Mouse (Mus musculus) left cerebral cortex, adult 18-20 months (tissue): ENCODE data around the gene Klf6. TPM values are rescaled to one million over a fixed set of nuclear protein-coding genes. Genes with fewer than 3 reads are reported as not detected.

Experiments
- DNase-seq, 2 experiments: peaks; one replicate each; pipeline ENCODE4 v3.0.0; 2021 to 2022; ENCODE audit warnings: low spot score in 2 of 2, mixed read lengths in 1 of 2
- long read RNA-seq, 2 experiments: library from polyadenylated mRNA; stranded (forward); transcript quantifications; one replicate each; pipeline ENCODE4 v2.0.0; 2021
- total RNA-seq, 2 experiments: library from RNA; stranded (reverse); gene quantifications; 2 replicates each; pipeline ENCODE4 v1.2.3; 2021

Gene Klf6
- total RNA-seq, result 10 to 100 TPM; 52.9 to 58.0 TPM
- long read RNA-seq, experiment 1, full-length matches to known transcripts, result 31 of 51 reads
- long read RNA-seq, experiment 1, partial matches to known transcripts, result 7 of 51 reads
- long read RNA-seq, experiment 1, other reads (novel, unspliced or antisense), result 13 of 51 reads
- long read RNA-seq, experiment 2, full-length matches to known transcripts, result 21 of 37 reads
- long read RNA-seq, experiment 2, partial matches to known transcripts, result 0 of 37 reads
- long read RNA-seq, experiment 2, other reads (novel, unspliced or antisense), result 16 of 37 reads

DNA sequence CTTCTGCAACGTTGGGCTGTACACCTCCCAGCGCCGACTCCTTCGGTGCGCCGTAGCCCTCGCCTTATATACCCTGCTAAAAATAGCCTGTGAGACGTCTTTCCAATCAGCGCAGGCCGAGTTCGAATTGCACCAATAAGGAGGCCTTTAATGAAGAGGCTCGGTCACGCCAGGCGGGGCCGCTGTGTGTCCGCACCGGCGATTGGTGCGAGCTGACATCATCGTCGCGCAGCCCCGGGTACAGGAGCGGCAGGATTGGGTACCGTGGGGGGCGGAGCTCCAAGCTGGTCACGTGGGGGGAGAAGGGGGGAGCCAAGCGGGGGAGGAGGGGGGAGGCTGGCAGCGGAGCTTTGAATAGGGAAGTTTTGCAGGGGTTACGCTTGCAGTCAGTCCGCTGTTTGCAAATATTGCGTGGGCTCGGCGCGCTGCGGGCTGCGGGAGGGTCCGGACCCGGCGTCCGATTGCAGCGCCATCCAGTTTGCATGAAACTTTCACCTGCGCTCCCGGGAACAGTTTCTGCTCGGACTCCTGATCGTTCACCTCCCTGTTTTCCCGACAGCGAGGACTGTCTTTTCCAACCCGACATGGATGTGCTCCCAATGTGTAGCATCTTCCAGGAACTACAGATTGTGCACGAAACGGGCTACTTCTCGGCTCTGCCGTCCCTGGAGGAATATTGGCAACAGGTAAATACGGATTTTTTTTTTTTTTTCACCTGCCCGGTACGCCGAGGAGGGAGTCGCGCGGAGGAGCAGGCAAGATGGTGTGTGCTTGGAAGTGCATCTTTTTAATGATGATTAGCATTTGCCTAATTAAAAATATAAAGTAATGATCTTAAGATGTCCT is at the start of gene Klf6:
Gene Klf6, plus strand, starts transcription at position 326 of the 846 bp plus-strand sequence.
- peak; percentile 99 to 100 for DNase-seq

DNA sequence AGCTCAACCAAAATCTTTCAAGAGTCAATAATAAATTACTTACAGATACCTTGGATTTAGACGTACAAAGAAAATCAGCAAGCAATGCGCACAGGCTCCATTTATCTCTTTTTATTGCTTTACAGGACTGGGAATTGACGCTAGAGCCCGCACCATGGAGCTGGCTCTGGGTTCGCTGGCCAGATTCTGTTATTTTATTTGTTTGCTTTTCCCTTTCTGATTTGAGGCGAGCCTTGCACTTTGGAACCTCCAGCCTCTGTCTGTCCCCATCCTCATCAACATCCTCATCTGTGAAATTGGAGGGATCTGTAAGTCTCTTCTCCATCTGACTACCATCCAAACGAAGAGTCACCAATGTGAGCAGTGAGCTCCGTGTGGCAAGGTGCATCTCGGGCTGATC is 47.8 kb upstream of the Klf6 start:
- no peak for DNase-seq

DNA sequence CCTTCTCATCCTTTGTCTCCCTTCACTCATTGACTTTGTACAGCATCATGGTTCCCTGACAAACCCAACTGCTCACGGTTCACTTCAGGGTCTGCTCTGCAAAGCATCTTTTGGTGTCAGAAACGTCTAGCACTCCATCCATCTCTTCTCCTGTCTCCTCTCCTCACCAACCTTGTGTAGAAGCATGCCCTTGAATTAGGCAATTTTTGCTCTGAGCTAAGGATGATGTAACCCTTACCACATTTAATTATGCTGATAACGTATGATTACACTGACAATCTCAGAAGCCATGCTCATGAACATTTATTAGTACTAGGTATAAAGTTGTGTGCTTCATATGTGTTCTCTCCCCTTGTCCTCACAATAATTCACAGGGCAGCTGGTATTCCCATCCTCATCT is 44.0 kb upstream of the Klf6 start:
- no peak for DNase-seq

GRCm38 (mm10) chr13:5819173-5819572 is 42.1 kb upstream of the Klf6 start:
- DNase-seq, result no peak

- DNase-seq, result no peak
Observed at GRCm38 (mm10) chr13:5822586-5822985, 38.7 kb upstream of the Klf6 start.

GRCm38 (mm10) chr13:5823150-5823549 is 38.1 kb upstream of the Klf6 start:
- DNase-seq, result no peak

DNA sequence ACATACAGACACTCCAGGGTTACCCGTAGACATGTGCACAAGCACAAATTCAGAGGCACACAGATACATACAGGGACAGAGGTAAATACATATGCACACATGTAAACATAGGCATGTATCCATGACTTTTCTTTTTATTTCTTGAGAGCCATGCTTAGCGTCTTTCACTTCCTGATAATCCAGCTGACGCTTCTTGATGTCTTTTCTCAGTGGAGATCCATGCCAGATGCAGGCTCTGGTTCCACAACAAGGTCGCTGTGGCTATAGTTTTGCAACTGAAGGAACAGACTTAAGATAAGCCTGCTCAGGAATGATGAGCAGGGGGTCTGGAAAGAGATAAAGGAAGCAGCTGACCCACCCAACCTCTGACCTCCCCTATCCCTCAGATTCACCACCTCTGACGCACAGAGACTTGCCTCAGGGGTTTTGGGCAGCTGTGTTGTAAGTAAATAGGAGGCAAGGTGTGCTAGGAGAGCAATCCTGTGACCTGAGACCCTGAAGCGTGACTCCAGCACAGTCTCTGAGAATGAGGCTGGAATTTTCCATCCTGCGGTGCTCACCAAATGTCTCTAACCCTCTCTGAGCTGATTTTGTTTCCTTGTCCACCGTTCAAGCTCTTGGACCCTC is 37.0 kb upstream of the Klf6 start:
- no peak for DNase-seq

DNA sequence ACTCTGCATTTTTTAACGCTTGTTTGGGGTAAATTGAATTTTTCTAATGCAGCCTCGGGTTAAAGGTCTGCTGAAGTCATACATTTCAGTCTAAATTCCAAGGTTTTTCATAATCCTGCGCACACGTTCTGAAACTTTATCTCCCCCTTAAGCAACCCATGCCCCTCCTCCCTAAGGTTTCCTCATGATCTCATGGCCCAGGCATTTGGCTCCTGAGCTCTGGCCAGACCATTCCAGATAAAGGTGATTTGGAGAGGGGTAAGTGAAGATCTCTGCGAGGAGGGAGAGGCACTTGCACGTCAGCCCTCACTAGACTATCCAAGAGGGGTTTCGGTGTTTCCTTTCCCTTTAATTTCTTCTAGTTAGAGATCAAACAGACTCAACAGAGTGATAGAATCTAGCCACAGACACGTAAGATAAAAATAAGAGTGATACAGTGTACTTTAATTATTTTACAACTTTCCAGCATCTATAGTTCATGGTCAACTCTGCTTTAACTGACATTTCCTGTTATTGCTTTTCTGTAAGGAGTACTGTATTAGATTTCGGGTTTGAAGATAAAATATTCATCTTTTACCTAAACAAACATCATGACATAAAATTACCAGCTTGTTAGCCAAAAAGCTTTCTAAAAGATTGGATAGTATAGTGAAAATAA is 35.0 kb upstream of the Klf6 start:
- DNase-seq, result no peak

DNA sequence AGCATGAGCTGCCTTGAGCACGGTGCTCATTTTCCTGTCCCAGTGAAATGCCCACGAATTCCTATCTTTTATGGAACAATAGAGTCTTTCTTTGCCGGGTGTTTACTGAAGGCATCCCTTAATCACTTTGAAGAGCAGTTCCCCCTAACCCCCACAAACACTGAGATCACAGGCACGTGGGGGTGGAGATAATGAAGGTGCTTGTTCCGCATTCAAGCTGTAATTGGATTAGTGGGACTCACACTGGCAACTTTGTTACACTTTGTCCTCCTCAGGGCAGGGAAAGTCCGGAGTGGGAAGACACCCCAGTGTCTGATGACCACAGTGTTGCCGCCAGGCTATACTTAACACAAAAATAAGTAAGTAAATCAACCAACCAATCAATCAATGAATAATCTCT is 29.3 kb upstream of the Klf6 start:
- DNase-seq, result no peak

- DNase-seq, result no peak
Observed at GRCm38 (mm10) chr13:5837174-5837777, 24.0 kb upstream of the Klf6 start.

GRCm38 (mm10) chr13:5841418-5841817 is 19.9 kb upstream of the Klf6 start:
- DNase-seq, result no peak

- no peak for DNase-seq
Observed at GRCm38 (mm10) chr13:5842911-5843310, 18.4 kb upstream of the Klf6 start.

DNA sequence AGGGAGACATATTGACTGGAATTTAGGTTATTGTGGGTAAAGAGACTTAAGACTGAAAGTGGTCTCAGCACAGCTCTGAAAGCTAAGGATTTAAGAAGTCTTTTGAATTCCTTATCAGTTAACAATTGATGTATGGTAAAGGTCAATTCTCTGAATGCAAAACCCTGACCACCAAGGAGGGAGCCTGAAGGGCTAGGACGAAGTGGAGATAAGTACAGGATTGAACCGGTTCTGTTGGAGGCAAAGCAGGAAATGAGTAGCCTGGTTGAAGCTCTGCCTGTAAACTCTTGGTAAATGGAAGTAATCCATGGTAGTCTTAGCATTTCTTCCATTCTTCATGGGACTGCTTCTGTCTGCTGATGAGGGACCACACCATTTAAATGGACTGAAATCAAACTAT is 17.5 kb upstream of the Klf6 start:
- DNase-seq, result no peak

DNA sequence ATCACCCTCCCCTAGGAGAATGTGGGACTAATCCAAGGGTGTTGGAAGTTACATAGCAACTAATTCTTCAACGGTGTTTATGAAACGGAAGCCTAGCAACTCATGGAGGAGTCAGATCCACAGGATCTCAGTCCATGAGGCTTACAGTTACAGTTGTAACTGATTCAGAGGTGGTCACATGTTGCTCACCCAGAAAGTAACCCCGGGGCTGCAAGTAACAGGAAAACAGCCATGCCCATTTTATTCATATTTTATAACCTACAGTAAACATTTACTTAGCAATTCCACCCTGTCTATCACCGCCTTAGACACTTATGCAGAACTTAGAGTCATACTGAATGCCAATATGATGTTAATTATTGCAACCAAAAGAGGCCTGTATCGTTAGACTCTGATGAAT is 16.9 kb upstream of the Klf6 start:
- no peak for DNase-seq

DNA sequence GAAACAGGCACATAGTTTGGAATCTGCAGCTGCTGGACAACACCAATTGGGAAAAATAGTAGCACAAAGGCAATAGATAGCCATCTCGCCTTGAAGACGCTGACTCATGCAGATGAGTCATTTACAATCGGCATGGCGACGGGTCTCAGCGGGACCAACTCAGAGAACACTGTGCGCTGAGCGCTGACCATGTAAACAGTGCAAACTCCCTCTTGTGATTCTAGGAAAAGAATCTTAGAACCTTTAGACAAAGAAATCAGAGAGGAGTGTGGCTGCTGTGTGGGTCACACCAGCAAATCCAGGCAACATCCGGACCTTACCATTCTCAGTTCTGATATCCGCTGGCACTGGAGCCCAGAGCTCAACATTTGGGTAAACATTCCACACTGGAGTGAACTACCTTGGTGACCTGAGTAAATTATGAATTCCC is 16.1 kb upstream of the Klf6 start:
- DNase-seq, result peak in 1 of 2 experiments; percentile 31

DNA sequence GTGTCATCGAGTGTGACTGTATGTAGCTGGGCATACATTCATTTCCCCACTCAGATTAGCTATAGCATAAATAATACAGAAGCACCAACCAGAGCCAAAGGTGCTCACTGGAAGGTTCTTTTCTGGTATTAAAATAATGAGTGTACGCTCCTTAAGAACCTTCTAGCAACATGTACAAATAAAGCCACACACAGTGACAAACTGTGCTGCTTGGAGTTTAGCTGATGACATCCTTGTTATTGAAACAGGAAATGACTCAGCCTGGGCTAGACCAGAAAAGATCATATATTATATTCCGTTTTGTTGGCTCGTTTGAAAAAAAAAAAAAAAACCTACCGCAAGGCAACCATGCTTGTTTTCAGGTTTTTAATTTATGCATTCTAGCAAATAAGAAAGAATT is 15.7 kb upstream of the Klf6 start:
- DNase-seq, result no peak

DNA sequence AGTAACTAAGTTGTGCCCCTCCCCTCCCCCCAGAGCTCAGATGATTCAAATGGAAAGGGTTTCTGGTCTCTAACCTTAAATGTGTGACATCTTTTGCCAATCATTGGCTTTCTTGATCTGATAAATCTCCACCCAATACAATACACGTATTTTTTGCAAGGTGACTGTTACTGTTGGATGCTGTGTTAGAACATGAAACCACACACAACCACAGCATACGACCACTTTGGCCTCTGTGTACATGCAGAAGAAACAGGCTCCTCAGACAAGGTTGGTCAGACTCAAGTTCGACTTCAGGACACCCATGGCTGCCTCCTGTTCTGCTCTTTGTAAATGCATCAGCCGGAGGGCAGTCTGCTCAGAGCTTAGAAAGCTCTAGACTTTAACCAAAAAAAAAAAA is 14.4 kb upstream of the Klf6 start:
- DNase-seq, result no peak

GRCm38 (mm10) chr13:5847736-5848135 is 13.5 kb upstream of the Klf6 start:
- DNase-seq, result no peak

GRCm38 (mm10) chr13:5860651-5861156 is 578 bp upstream of the Klf6 start:
- DNase-seq, result no peak

DNA sequence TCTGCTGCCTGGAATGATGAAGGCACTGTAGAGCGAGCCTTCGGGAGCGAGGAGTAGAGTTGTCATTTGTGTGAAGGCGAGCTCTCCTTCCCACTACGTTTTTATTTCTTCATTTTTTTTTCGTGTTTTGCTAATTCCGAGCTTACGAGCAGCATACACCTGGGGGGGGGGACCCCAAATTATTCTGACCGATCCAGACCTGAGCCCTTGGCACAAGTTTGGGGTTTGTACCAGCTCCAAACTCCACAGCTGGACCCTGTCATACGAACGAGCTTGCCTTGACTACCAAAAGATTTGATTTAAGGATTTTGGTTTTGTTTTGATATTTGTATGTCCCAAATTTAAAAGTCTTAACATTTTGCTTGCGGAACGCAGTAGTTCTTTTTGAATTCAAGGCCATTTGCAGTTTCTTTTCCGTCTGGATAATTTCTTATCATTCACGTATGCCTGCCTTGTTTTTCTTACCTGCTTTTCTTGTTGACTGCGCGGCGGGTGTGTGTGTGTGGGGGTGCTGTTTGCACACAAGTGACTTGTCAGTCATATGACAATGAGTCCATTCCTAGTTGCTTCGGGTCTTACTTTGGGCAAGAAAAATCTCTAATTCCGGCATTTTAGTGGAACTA is 832 bp downstream of the Klf6 start:
- DNase-seq, result peak; percentile 42 to 48
